Mouse (Mus musculus): ENCODE results near the gene Dgkg. TPM values are rescaled to one million over a fixed set of nuclear protein-coding genes. Genes with fewer than 3 reads are reported as not detected.

Gene Dgkg
- polyA plus RNA-seq, 1 experiment from 2014 or later = 0.76 TPM

- H3K27ac ChIP-seq (replicated peaks; ENCODE audit: low read depth, low read length) = no peak overlapping the region
- H3K4me2 ChIP-seq (ENCODE audit: low read length) = no peak overlapping the region
- WGBS = 55% methylated on average over 9 of the region's 9 CpGs
- H3K9me3 ChIP-seq (ENCODE audit: control insufficient read depth, low read length) = no peaks in the 10 kb centered on the region
- no peaks in the 10 kb centered on the region for H3K27me3 ChIP-seq (ENCODE audit: control insufficient read depth, insufficient read depth, low read length)
- H3K4me3 ChIP-seq (replicated peaks; ENCODE audit: low read depth, low read length) = no peak overlapping the region
- no peaks in the 10 kb centered on the region for H3K4me1 ChIP-seq (ENCODE audit: control insufficient read depth, insufficient read depth, low read length)
- DNase-seq (no peak), ATAC-seq (ENCODE audit: low FRiP score, low TSS enrichment) (no peak)
- H3K36me3 ChIP-seq (ENCODE audit: control insufficient read depth, insufficient read depth, low read length) = no peaks in the 10 kb centered on the region
- no peak overlapping the region for H3K9ac ChIP-seq (replicated peaks; ENCODE audit: low read length)
Measured at GRCm38 (mm10) chr16:22510861-22511637, 146.0 kb downstream of the Dgkg start.

- WGBS = 82% methylated on average over 5 of the region's 5 CpGs
- H3K27ac ChIP-seq (replicated peaks; ENCODE audit: low read depth, low read length) = no peak overlapping the region
- no peaks in the 10 kb centered on the region for H3K27me3 ChIP-seq (ENCODE audit: control insufficient read depth, insufficient read depth, low read length)
- no peak overlapping the region for H3K4me2 ChIP-seq (ENCODE audit: low read length)
- H3K4me3 ChIP-seq (replicated peaks; ENCODE audit: low read depth, low read length) = no peak overlapping the region
- H3K36me3 ChIP-seq (ENCODE audit: control insufficient read depth, insufficient read depth, low read length) = no peaks in the 10 kb centered on the region
- ATAC-seq (ENCODE audit: low FRiP score, low TSS enrichment) = no peak
- no peaks in the 10 kb centered on the region for H3K4me1 ChIP-seq (ENCODE audit: control insufficient read depth, insufficient read depth, low read length)
- peak; percentile 35 for DNase-seq
- H3K9ac ChIP-seq (replicated peaks; ENCODE audit: low read length) = no peak overlapping the region
- no peaks in the 10 kb centered on the region for H3K9me3 ChIP-seq (ENCODE audit: control insufficient read depth, low read length)
Measured at GRCm38 (mm10) chr16:22508936-22509563, 148.0 kb downstream of the Dgkg start.

- no peaks in the 10 kb centered on the region for H3K27me3 ChIP-seq (ENCODE audit: control insufficient read depth, insufficient read depth, low read length)
- 46% methylated on average over 6 of the region's 6 CpGs for WGBS
- no peak overlapping the region for H3K4me3 ChIP-seq (replicated peaks; ENCODE audit: low read depth, low read length)
- DNase-seq (no peak), ATAC-seq (ENCODE audit: low FRiP score, low TSS enrichment) (no peak)
- no peaks in the 10 kb centered on the region for H3K4me1 ChIP-seq (ENCODE audit: control insufficient read depth, insufficient read depth, low read length)
- H3K27ac ChIP-seq (replicated peaks; ENCODE audit: low read depth, low read length) = no peak overlapping the region
- no peaks in the 10 kb centered on the region for H3K9me3 ChIP-seq (ENCODE audit: control insufficient read depth, low read length)
- H3K4me2 ChIP-seq (ENCODE audit: low read length) = no peak overlapping the region
- H3K9ac ChIP-seq (replicated peaks; ENCODE audit: low read length) = no peak overlapping the region
- H3K36me3 ChIP-seq (ENCODE audit: control insufficient read depth, insufficient read depth, low read length) = no peaks in the 10 kb centered on the region
Measured at GRCm38 (mm10) chr16:22505656-22506055, 151.4 kb downstream of the Dgkg start.

- Histone ChIP-seq H3K27ac (replicated peaks; ENCODE audit: low read depth, low read length) (no peak overlapping the region), H3K36me3 (ENCODE audit: control insufficient read depth, insufficient read depth, low read length) (no peaks in the 10 kb centered on the region), H3K27me3 (ENCODE audit: control insufficient read depth, insufficient read depth, low read length) (no peaks in the 10 kb centered on the region), H3K4me3 (replicated peaks; ENCODE audit: low read depth, low read length) (no peak overlapping the region), H3K9ac (replicated peaks; ENCODE audit: low read length) (no peak overlapping the region), H3K4me2 (ENCODE audit: low read length) (no peak overlapping the region), H3K9me3 (ENCODE audit: control insufficient read depth, low read length) (no peaks in the 10 kb centered on the region), H3K4me1 (ENCODE audit: control insufficient read depth, insufficient read depth, low read length) (no peaks in the 10 kb centered on the region)
- DNase-seq = peak; percentile 30
- no peak for ATAC-seq (ENCODE audit: low FRiP score, low TSS enrichment)
- WGBS = 37% methylated on average over 8 of the region's 8 CpGs
Measured at GRCm38 (mm10) chr16:22504851-22505250, 152.2 kb downstream of the Dgkg start.

GRCm38 (mm10) chr16:22504049-22504448 lies 153.0 kb downstream of the Dgkg start:
- H3K9me3 ChIP-seq (ENCODE audit: control insufficient read depth, low read length) = no peaks in the 10 kb centered on the region
- no peak overlapping the region for H3K9ac ChIP-seq (replicated peaks; ENCODE audit: low read length)

GRCm38 (mm10) chr16:22503467-22503866 lies 153.6 kb downstream of the Dgkg start:
- no peak overlapping the region for H3K4me2 ChIP-seq (ENCODE audit: low read length)
- 90% methylated on average over 4 of the region's 4 CpGs for WGBS
- no peak overlapping the region for H3K4me3 ChIP-seq (replicated peaks; ENCODE audit: low read depth, low read length)
- H3K9me3 ChIP-seq (ENCODE audit: control insufficient read depth, low read length) = no peaks in the 10 kb centered on the region
- no peak overlapping the region for H3K27ac ChIP-seq (replicated peaks; ENCODE audit: low read depth, low read length)
- no peak for ATAC-seq (ENCODE audit: low FRiP score, low TSS enrichment)
- no peaks in the 10 kb centered on the region for H3K4me1 ChIP-seq (ENCODE audit: control insufficient read depth, insufficient read depth, low read length)
- H3K9ac ChIP-seq (replicated peaks; ENCODE audit: low read length) = no peak overlapping the region
- H3K36me3 ChIP-seq (ENCODE audit: control insufficient read depth, insufficient read depth, low read length) = no peaks in the 10 kb centered on the region
- DNase-seq = no peak
- H3K27me3 ChIP-seq (ENCODE audit: control insufficient read depth, insufficient read depth, low read length) = no peaks in the 10 kb centered on the region

More at GRCm38 (mm10) chr16:22504049-22504448, 153.0 kb downstream of the Dgkg start:
- 69% methylated on average over 5 of the region's 5 CpGs for WGBS
- Histone ChIP-seq H3K27ac (replicated peaks; ENCODE audit: low read depth, low read length) (no peak overlapping the region), H3K36me3 (ENCODE audit: control insufficient read depth, insufficient read depth, low read length) (no peaks in the 10 kb centered on the region), H3K4me1 (ENCODE audit: control insufficient read depth, insufficient read depth, low read length) (no peaks in the 10 kb centered on the region), H3K4me3 (replicated peaks; ENCODE audit: low read depth, low read length) (no peak overlapping the region), H3K4me2 (ENCODE audit: low read length) (no peak overlapping the region), H3K27me3 (ENCODE audit: control insufficient read depth, insufficient read depth, low read length) (no peaks in the 10 kb centered on the region)
- DNase-seq = no peak
- no peak for ATAC-seq (ENCODE audit: low FRiP score, low TSS enrichment)

GRCm38 (mm10) chr16:22501855-22502254 lies 155.2 kb downstream of the Dgkg start:
- no peaks in the 10 kb centered on the region for H3K9me3 ChIP-seq (ENCODE audit: control insufficient read depth, low read length)
- H3K4me1 ChIP-seq (ENCODE audit: control insufficient read depth, insufficient read depth, low read length) = no peaks in the 10 kb centered on the region
- H3K4me3 ChIP-seq (replicated peaks; ENCODE audit: low read depth, low read length) = no peak overlapping the region
- WGBS = 95% methylated on average over 6 of the region's 6 CpGs
- no peak overlapping the region for H3K9ac ChIP-seq (replicated peaks; ENCODE audit: low read length)
- H3K36me3 ChIP-seq (ENCODE audit: control insufficient read depth, insufficient read depth, low read length) = no peaks in the 10 kb centered on the region
- DNase-seq (no peak), ATAC-seq (ENCODE audit: low FRiP score, low TSS enrichment) (no peak)
- H3K4me2 ChIP-seq (ENCODE audit: low read length) = no peak overlapping the region
- no peak overlapping the region for H3K27ac ChIP-seq (replicated peaks; ENCODE audit: low read depth, low read length)
- no peaks in the 10 kb centered on the region for H3K27me3 ChIP-seq (ENCODE audit: control insufficient read depth, insufficient read depth, low read length)

- ATAC-seq (ENCODE audit: low FRiP score, low TSS enrichment) = no peak
- WGBS = 88% methylated on average over 5 of the region's 5 CpGs
Measured at GRCm38 (mm10) chr16:22500561-22500960, 156.5 kb downstream of the Dgkg start.

GRCm38 (mm10) chr16:22499951-22500350 lies 157.1 kb downstream of the Dgkg start:
- H3K9me3 ChIP-seq (ENCODE audit: control insufficient read depth, low read length) = no peaks in the 10 kb centered on the region
- 90% methylated on average over 5 of the region's 5 CpGs for WGBS
- H3K4me3 ChIP-seq (replicated peaks; ENCODE audit: low read depth, low read length) = no peak overlapping the region
- no peaks in the 10 kb centered on the region for H3K27me3 ChIP-seq (ENCODE audit: control insufficient read depth, insufficient read depth, low read length)
- ATAC-seq (ENCODE audit: low FRiP score, low TSS enrichment) = no peak
- H3K9ac ChIP-seq (replicated peaks; ENCODE audit: low read length) = no peak overlapping the region
- H3K27ac ChIP-seq (replicated peaks; ENCODE audit: low read depth, low read length) = no peak overlapping the region
- no peaks in the 10 kb centered on the region for H3K36me3 ChIP-seq (ENCODE audit: control insufficient read depth, insufficient read depth, low read length)
- H3K4me1 ChIP-seq (ENCODE audit: control insufficient read depth, insufficient read depth, low read length) = no peaks in the 10 kb centered on the region
- no peak overlapping the region for H3K4me2 ChIP-seq (ENCODE audit: low read length)
- no peak for DNase-seq

More at GRCm38 (mm10) chr16:22500561-22500960, 156.5 kb downstream of the Dgkg start:
- H3K4me2 ChIP-seq (ENCODE audit: low read length) = no peak overlapping the region
- H3K4me1 ChIP-seq (ENCODE audit: control insufficient read depth, insufficient read depth, low read length) = no peaks in the 10 kb centered on the region
- no peaks in the 10 kb centered on the region for H3K9me3 ChIP-seq (ENCODE audit: control insufficient read depth, low read length)
- H3K27ac ChIP-seq (replicated peaks; ENCODE audit: low read depth, low read length) = no peak overlapping the region
- H3K36me3 ChIP-seq (ENCODE audit: control insufficient read depth, insufficient read depth, low read length) = no peaks in the 10 kb centered on the region
- H3K4me3 ChIP-seq (replicated peaks; ENCODE audit: low read depth, low read length) = no peak overlapping the region
- no peaks in the 10 kb centered on the region for H3K27me3 ChIP-seq (ENCODE audit: control insufficient read depth, insufficient read depth, low read length)
- H3K9ac ChIP-seq (replicated peaks; ENCODE audit: low read length) = no peak overlapping the region
- no peak for DNase-seq
